Mouse (Mus musculus) gastrocnemius, adult 18-20 months (tissue): ENCODE results near the gene Ephb2. TPM values are rescaled to one million over a fixed set of nuclear protein-coding genes. Genes with fewer than 3 reads are reported as not detected.
A peak's percentile ranks its signal among the peaks of the same experiment; 100 is the strongest.

Experiments used
- DNase-seq: peaks from one replicate; pipeline ENCODE4 v3.0.0; 2021; ENCODE audit warnings: low spot score
- microRNA-seq: library from miRNA; unstranded; fragments of <30 nt; microRNA quantifications from one replicate; pipeline ENCODE4 v1.2.0, GENCODE M21; 2021
- total RNA-seq, 2 experiments: library from RNA; stranded (reverse); gene quantifications; 2 replicates each; pipeline ENCODE4 v1.2.3; 2021

Gene Ephb2
- total RNA-seq, 2 experiments from 2014 or later, result 0.53 to 0.74 TPM

GRCm38 (mm10) chr4:136605756-136606485 lies 229.9 kb downstream of the Ephb2 start:
- no peak for DNase-seq

GRCm38 (mm10) chr4:136602568-136602967 lies 233.2 kb downstream of the Ephb2 start, which contains the start of gene Kdm1a:
Kdm1a (minus strand) TSS chr4:136602723.
- DNase-seq, result peak; percentile 94

DNA sequence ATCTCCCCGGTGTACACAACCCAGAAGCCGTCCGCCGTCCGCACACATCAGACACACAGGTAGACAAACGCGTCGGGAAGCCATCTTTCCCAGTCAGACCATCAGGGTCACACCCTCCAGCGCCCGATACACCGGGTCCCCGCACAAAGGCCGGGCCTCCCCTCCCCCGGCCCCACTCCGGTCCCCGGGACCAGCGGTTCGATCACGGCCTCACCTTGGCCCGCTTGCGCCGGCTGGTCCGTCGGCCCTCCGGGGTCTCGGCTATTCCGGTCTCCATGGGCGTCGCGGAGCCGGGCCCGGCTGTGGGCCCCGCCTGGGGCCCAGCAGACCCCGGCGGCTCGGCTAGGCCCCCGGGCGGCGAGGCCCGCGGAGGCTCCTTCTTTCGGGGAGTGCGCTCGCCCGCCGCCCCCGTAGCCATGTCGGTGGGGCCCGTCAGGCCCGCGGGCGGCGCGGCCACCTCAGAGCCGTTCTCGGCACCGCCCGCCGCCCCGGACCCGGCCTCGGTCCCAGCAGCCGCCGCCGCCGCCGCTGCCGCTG lies 233.7 kb downstream of the Ephb2 start:
- DNase-seq, result peak; percentile 22

DNA sequence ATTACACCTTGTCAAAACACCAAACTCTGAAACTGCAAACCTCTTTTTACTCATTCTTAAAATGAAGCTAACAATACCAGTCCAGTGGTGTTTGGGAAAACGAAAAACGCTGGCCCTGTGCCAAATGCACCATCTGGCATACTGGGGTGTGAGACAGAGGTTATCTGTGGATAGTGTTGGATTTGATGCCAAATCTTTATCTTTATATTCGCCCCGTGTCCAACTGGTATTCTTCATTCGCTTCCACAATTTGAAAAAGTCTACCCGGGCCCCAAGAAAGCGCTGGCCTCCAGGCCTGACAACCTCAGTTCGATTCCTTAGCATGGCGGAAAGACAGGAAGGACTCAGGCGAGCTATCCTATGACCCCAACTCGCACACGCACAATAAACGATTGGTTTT lies 234.3 kb downstream of the Ephb2 start:
- peak; percentile 27 for DNase-seq

DNA sequence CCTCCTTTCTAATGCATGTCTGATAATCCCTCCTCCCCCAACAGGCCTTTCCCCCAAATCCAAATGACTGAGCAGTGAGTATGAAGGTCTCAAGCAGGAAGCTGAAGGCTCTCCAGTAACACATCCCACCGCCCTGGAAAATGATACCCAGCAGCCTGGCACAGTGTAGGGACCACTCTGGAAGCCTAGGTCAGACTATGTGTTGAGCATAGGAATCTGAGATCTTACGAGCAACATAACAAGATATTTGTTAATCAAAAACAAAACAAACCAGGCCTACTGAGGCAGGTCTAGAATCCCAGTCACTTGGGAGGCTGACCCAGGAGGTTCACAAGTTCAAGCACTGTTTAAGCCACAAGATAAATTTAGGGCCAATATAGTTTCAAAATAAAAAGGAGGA lies 235.3 kb downstream of the Ephb2 start:
- no peak for DNase-seq

- no peak for DNase-seq
Observed at GRCm38 (mm10) chr4:136599869-136600268, 235.9 kb downstream of the Ephb2 start.

DNA sequence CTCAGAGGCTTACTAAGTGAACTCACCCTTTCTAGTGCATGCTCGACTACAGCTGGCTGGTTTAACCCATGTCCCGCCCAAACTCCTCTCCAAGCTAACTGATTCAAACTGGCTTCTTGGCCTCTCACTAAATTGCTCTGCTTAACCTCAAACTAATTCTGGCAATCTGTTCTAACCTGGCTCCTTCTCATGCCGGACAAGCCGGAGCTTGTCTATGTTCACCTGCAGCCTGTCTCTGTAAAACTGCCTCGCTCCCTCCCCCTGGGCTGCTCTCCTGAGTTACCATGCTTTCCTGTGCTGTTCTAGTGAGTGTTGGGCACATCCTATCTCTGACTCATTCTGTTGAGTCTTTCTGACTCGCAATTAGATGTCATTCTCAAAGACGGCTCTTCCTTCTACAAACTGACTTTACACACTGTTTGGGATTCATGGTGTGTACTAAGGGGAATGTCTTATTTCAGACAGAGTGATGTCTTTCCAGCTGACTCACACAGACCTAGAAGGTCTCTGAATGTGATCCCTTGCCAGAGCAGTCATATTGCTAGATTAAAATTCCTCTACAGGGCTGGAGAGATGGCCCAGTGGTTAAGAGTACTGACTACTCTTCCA lies 237.4 kb downstream of the Ephb2 start:
- DNase-seq, result no peak

Small RNAs within 50 kb of the gene (microRNA-seq; reads per million reads assigned to microRNA genes)
- not detected for gene Gm22180

Other genes with a start within 250 kb of the Ephb2 start
- gene Kdm1a, start 233.3 kb downstream of the Ephb2 start, total RNA-seq, result 10 to 100 TPM; 17.9 TPM
- gene Tex46, start 225.6 kb downstream of the Ephb2 start, total RNA-seq, result not detected
- gene Lactbl1, start 213.4 kb downstream of the Ephb2 start, total RNA-seq, result not detected
- 10 to 100 TPM in 1 of 2 experiments, 1 to 10 TPM in 1; 8.5 to 13.1 TPM for gene C1qb, start 50.2 kb upstream of the Ephb2 start, total RNA-seq
- 10 to 100 TPM in 1 of 2 experiments, 1 to 10 TPM in 1; 7.9 to 15.8 TPM for gene C1qc, start 57.1 kb upstream of the Ephb2 start, total RNA-seq
- 10 to 100 TPM in 1 of 2 experiments, 1 to 10 TPM in 1; 8.7 to 15.2 TPM for gene C1qa, start 62.8 kb upstream of the Ephb2 start, total RNA-seq
- not detected for gene Epha8, start 120.8 kb upstream of the Ephb2 start, total RNA-seq
- gene Zbtb40, start 212.8 kb upstream of the Ephb2 start, total RNA-seq, result 1 to 10 TPM; 7.9 to 8.1 TPM